Mouse (Mus musculus) kidney, embryonic 15.5 days (tissue): ENCODE data around the gene 1700067K01Rik. TPM values are rescaled to one million over a fixed set of nuclear protein-coding genes. Genes with fewer than 3 reads are reported as not detected.

Source experiments
- ATAC-seq: fragments of 200-750 bp; cut with Nextera tagmentation; replicated peaks from 2 replicates; pipeline ENCODE4 v1.8.0; 2017; ENCODE audit warnings: moderate TSS enrichment; ENCODE audit not compliant: low FRiP score
- H3K27ac ChIP-seq: fragments of 300-500 bp; sonication (generic); 2 replicates; pipeline ENCODE4 v1.5.1; 2015; ENCODE audit warnings: mild to moderate bottlenecking, inconsistent platforms
- H3K27me3 ChIP-seq: fragments of 300-500 bp; sonication (generic); 2 replicates; pipeline ENCODE4 v1.6.1; 2015; ENCODE audit warnings: inconsistent platforms
- H3K36me3 ChIP-seq: fragments of 300-500 bp; sonication (generic); 2 replicates; pipeline ENCODE4 v1.6.1; 2015; ENCODE audit warnings: inconsistent platforms
- H3K4me1 ChIP-seq: fragments of 300-500 bp; sonication (generic); 2 replicates; pipeline ENCODE4 v1.6.1; 2015; ENCODE audit warnings: inconsistent platforms
- H3K4me2 ChIP-seq: fragments of 300-500 bp; sonication (generic); 2 replicates; pipeline ENCODE4 v1.6.1; 2015; ENCODE audit warnings: moderate library complexity, mild to moderate bottlenecking, inconsistent platforms
- H3K4me3 ChIP-seq: fragments of 300-500 bp; sonication (generic); replicated peaks from 2 replicates; pipeline ENCODE4 v1.5.1; 2015; ENCODE audit warnings: mild to moderate bottlenecking, inconsistent platforms
- H3K9ac ChIP-seq: fragments of 300-500 bp; sonication (generic); 2 replicates; pipeline ENCODE4 v1.6.1; 2015; ENCODE audit warnings: mild to moderate bottlenecking, inconsistent platforms
- H3K9me3 ChIP-seq: fragments of 300-500 bp; sonication (generic); replicated peaks from 2 replicates; pipeline ENCODE4 v1.6.1; 2016; ENCODE audit warnings: inconsistent platforms
- whole genome bisulfite sequencing: fragments of 180-500 bp; shearing (Covaris S2); methylation state at CpG from one replicate; pipeline ENCODE4 v1.1.7; 2015; ENCODE audit warnings: mixed read lengths; 5-methylcytosine and 5-hydroxymethylcytosine counted together
- polyA plus RNA-seq: library from polyadenylated mRNA; unstranded; fragments of >200 nt; fragmentation: Nextera tagmentation; extraction: Ambion mirVana; gene quantifications from 2 replicates; pipeline ENCODE4 v1.2.1, GENCODE M21; 2015

The 1700067K01Rik gene
- polyA plus RNA-seq, 1 experiment from 2014 or later, result 1.3 TPM

- Histone ChIP-seq H3K4me1 (peaks cover 62% of the 10 kb centered on the region), H3K9me3 (no peaks in the 10 kb centered on the region), H3K4me3 (peak within 1 kb of the TSS; percentile 40), H3K4me2 (peak within 1 kb of the TSS; percentile 59), H3K9ac (peak within 1 kb of the TSS; percentile 39; the same call in 1 of the 2 replicates), H3K27me3 (peaks cover 13% of the 10 kb centered on the region; the same call in 1 of the 2 replicates), H3K27ac (peak within 1 kb of the TSS; percentile 86), H3K36me3 (no peaks in the 10 kb centered on the region)
- WGBS, result 3% methylated on average over 17 of the region's 18 CpGs
- peak; percentile 86 for ATAC-seq
Measured at GRCm38 (mm10) chr8:84021096-84021495, 19.8 kb downstream of the 1700067K01Rik start, which contains the start of gene Palm3. Palm3 (plus strand) TSS chr8:84021471.

- H3K4me3 ChIP-seq, result peak overlapping the region; percentile 40
- H3K36me3 ChIP-seq, result no peaks in the 10 kb centered on the region
- peaks cover 66% of the 10 kb centered on the region for H3K4me1 ChIP-seq
- H3K9ac ChIP-seq, result peak overlapping the region; percentile 39; the same call in 1 of the 2 replicates
- H3K27me3 ChIP-seq, result peaks cover 17% of the 10 kb centered on the region
- H3K9me3 ChIP-seq, result no peaks in the 10 kb centered on the region
- WGBS, result 46% methylated on average over 12 of the region's 12 CpGs
- H3K4me2 ChIP-seq, result peak overlapping the region; percentile 59
- ATAC-seq, result peak; percentile 24
- H3K27ac ChIP-seq, result peak overlapping the region; percentile 86
Measured at GRCm38 (mm10) chr8:84021569-84021968, 20.3 kb downstream of the 1700067K01Rik start.

GRCm38 (mm10) chr8:84023085-84023484 lies 21.8 kb downstream of the 1700067K01Rik start:
- H3K9me3 ChIP-seq, result no peaks in the 10 kb centered on the region
- no peaks in the 10 kb centered on the region; the same call in 1 of the 2 replicates for H3K36me3 ChIP-seq
- ATAC-seq, result no peak
- H3K27ac ChIP-seq, result peak overlapping the region; percentile 86
- H3K4me2 ChIP-seq, result peak overlapping the region; percentile 59
- 7% methylated on average over 5 of the region's 5 CpGs for WGBS
- peaks cover 69% of the 10 kb centered on the region for H3K4me1 ChIP-seq
- peaks cover 24% of the 10 kb centered on the region for H3K27me3 ChIP-seq
- H3K4me3 ChIP-seq, result 0 out of 2 replicates have a peak overlapping the region, but pooled peaks have one; percentile 40
- H3K9ac ChIP-seq, result no peak overlapping the region

- Histone ChIP-seq H3K27ac (peak overlapping the region; percentile 86), H3K9ac (no peak overlapping the region), H3K27me3 (peaks cover 24% of the 10 kb centered on the region), H3K9me3 (no peaks in the 10 kb centered on the region), H3K36me3 (peaks cover 4% of the 10 kb centered on the region; the same call in 1 of the 2 replicates), H3K4me1 (peaks cover 69% of the 10 kb centered on the region), H3K4me2 (peak overlapping the region; percentile 59), H3K4me3 (no peak overlapping the region)
- 26% methylated on average over 1 of the region's 1 CpGs for WGBS
- 0 out of 2 replicates have a peak, but pooled peaks have one; percentile 24 for ATAC-seq
Measured at GRCm38 (mm10) chr8:84023631-84024030, 22.3 kb downstream of the 1700067K01Rik start.

- Histone ChIP-seq H3K4me1 (peaks cover 69% of the 10 kb centered on the region), H3K4me2 (peak overlapping the region; percentile 59; the same call in 1 of the 2 replicates), H3K36me3 (peaks cover 4% of the 10 kb centered on the region; the same call in 1 of the 2 replicates), H3K9ac (no peak overlapping the region), H3K27ac (peak overlapping the region; percentile 86; the same call in 1 of the 2 replicates), H3K9me3 (no peaks in the 10 kb centered on the region), H3K4me3 (no peak overlapping the region), H3K27me3 (peaks cover 24% of the 10 kb centered on the region)
- no peak for ATAC-seq
- 14% methylated on average over 10 of the region's 10 CpGs for WGBS
Measured at GRCm38 (mm10) chr8:84024171-84024570, 22.9 kb downstream of the 1700067K01Rik start.

GRCm38 (mm10) chr8:84025863-84026262 lies 24.6 kb downstream of the 1700067K01Rik start:
- ATAC-seq, result peak; percentile 50
- peak overlapping the region; percentile 49 for H3K9ac ChIP-seq
- WGBS, result 1% methylated on average over 41 of the region's 41 CpGs
- peaks cover 17% of the 10 kb centered on the region for H3K27me3 ChIP-seq
- peak overlapping the region; percentile 54 for H3K4me3 ChIP-seq
- H3K36me3 ChIP-seq, result peaks cover 18% of the 10 kb centered on the region
- H3K4me2 ChIP-seq, result peak overlapping the region; percentile 90
- H3K9me3 ChIP-seq, result no peaks in the 10 kb centered on the region
- H3K4me1 ChIP-seq, result peaks cover 56% of the 10 kb centered on the region
- H3K27ac ChIP-seq, result no peak overlapping the region

GRCm38 (mm10) chr8:84027449-84027848 lies 26.1 kb downstream of the 1700067K01Rik start:
- 18% methylated on average over 10 of the region's 10 CpGs for WGBS
- no peak overlapping the region for H3K27ac ChIP-seq
- H3K4me1 ChIP-seq, result peaks cover 40% of the 10 kb centered on the region
- H3K9me3 ChIP-seq, result no peaks in the 10 kb centered on the region
- no peak overlapping the region for H3K4me3 ChIP-seq
- H3K36me3 ChIP-seq, result peaks cover 19% of the 10 kb centered on the region
- no peak overlapping the region for H3K9ac ChIP-seq
- no peak overlapping the region for H3K4me2 ChIP-seq
- ATAC-seq, result no peak
- peaks cover 11% of the 10 kb centered on the region for H3K27me3 ChIP-seq

GRCm38 (mm10) chr8:84029272-84029671 lies 28.0 kb downstream of the 1700067K01Rik start:
- ATAC-seq, result no peak
- Histone ChIP-seq H3K36me3 (peaks cover 19% of the 10 kb centered on the region), H3K4me2 (no peak overlapping the region), H3K9ac (no peak overlapping the region), H3K27ac (no peak overlapping the region), H3K27me3 (peaks cover 11% of the 10 kb centered on the region), H3K4me1 (peaks cover 22% of the 10 kb centered on the region), H3K9me3 (no peaks in the 10 kb centered on the region), H3K4me3 (no peak overlapping the region)
- WGBS, result 92% methylated on average over 5 of the region's 5 CpGs

GRCm38 (mm10) chr8:84032777-84033176 lies 31.5 kb downstream of the 1700067K01Rik start:
- H3K9ac ChIP-seq, result no peak overlapping the region
- H3K27me3 ChIP-seq, result 0 out of 2 replicates have a peak, but pooled peaks cover 7% of the 10 kb centered on the region
- peaks cover 19% of the 10 kb centered on the region for H3K36me3 ChIP-seq
- no peak for ATAC-seq
- no peak overlapping the region for H3K27ac ChIP-seq
- H3K4me2 ChIP-seq, result no peak overlapping the region
- 77% methylated on average over 4 of the region's 4 CpGs for WGBS
- H3K4me3 ChIP-seq, result no peak overlapping the region
- no peaks in the 10 kb centered on the region for H3K9me3 ChIP-seq
- H3K4me1 ChIP-seq, result 0 out of 2 replicates have a peak, but pooled peaks cover under 1% of the 10 kb centered on the region

GRCm38 (mm10) chr8:84038015-84038414 lies 36.7 kb downstream of the 1700067K01Rik start:
- Histone ChIP-seq H3K4me1 (peaks cover 23% of the 10 kb centered on the region), H3K27ac (no peak overlapping the region), H3K9ac (no peak overlapping the region), H3K27me3 (peaks cover 26% of the 10 kb centered on the region), H3K4me2 (no peak overlapping the region), H3K36me3 (no peaks in the 10 kb centered on the region), H3K9me3 (no peaks in the 10 kb centered on the region), H3K4me3 (no peak overlapping the region)
- WGBS, result 60% methylated on average over 5 of the region's 5 CpGs
- ATAC-seq, result no peak

GRCm38 (mm10) chr8:84039050-84039449 lies 37.7 kb downstream of the 1700067K01Rik start:
- H3K27me3 ChIP-seq, result peaks cover 37% of the 10 kb centered on the region
- no peak overlapping the region for H3K9ac ChIP-seq
- no peak overlapping the region for H3K4me3 ChIP-seq
- peaks cover 27% of the 10 kb centered on the region for H3K4me1 ChIP-seq
- H3K27ac ChIP-seq, result no peak overlapping the region
- no peaks in the 10 kb centered on the region for H3K36me3 ChIP-seq
- H3K4me2 ChIP-seq, result no peak overlapping the region
- no peaks in the 10 kb centered on the region for H3K9me3 ChIP-seq
- ATAC-seq, result no peak
- 3% methylated on average over 5 of the region's 5 CpGs for WGBS

GRCm38 (mm10) chr8:84042066-84042947 lies 41.0 kb downstream of the 1700067K01Rik start, which contains the start of gene Il27ra:
Il27ra (minus strand) TSS chr8:84042589.
- peaks cover 34% of the 10 kb centered on the region for H3K4me1 ChIP-seq
- H3K9me3 ChIP-seq, result no peaks in the 10 kb centered on the region
- H3K27me3 ChIP-seq, result peaks cover 48% of the 10 kb centered on the region
- peak within 1 kb of the TSS; percentile 87 for H3K4me2 ChIP-seq
- 0 out of 2 replicates have a peak within 1 kb of the TSS, but pooled peaks have one; percentile 27 for H3K9ac ChIP-seq
- WGBS, result 3% methylated on average over 40 of the region's 40 CpGs
- ATAC-seq, result peak; percentile 89
- peak within 1 kb of the TSS; percentile 47 for H3K4me3 ChIP-seq
- H3K36me3 ChIP-seq, result no peaks in the 10 kb centered on the region
- H3K27ac ChIP-seq, result no peak within 1 kb of the TSS
